8 mouse cellular contexts compared by ENCODE assay signal in the genomic region with DNA sequence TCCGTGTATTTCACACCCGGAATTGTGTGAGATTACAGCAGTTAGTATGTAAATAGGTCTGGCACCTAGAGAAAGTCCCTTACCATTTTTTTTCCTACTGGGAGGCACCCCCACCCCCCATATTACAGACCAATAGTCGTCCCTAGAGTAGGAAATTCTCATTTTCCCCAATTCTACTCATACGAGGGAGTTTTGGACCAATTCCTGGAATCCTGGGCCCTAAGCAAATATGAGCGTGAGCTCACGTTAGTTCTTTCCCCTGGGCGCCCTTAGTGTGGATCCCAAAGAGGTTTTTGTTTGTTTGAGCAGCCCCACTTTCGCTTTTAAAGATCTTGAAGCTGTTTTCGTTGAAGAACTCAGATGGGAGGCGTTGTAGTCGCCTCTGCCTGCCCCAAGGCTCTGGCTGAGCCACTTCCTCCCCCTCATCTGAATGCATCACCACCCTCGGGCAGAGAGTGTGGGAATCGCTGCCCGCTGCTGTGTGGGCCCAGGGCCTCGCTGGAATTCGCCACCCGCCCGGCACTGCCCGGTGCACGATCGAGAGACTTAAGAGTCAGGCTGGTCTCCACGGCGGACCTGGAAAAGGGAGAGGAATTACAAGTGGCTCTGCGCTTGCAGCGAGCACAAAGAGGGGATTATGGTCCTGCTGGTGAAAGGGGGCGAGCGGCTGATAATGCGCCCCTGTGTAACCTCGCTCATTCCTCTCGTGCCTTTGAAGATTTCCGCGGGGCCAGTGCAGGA.
DNase-seq lines count a peak whose midpoint lies in the region; ATAC-seq lines count a peak whose summit lies in the region.

No protein-coding gene starts in this region.

- peak; percentile 97 for ATAC-seq in hindbrain, embryonic 16.5 days

- no peaks in the 10 kb centered on the region for H3K79me2 ChIP-seq in macrophage (ENCODE audit: inconsistent target)

- peak overlapping the region; percentile 69 for H3K9ac ChIP-seq in hindbrain, embryonic 16.5 days (ENCODE audit: low read depth, low read length)

- H3K27me3 ChIP-seq in hindbrain, embryonic 16.5 days (replicated peaks; ENCODE audit: control insufficient read depth, insufficient read depth, low read length), result no peaks in the 10 kb centered on the region

- H3K36me3 ChIP-seq in hindbrain, embryonic 16.5 days (ENCODE audit: control insufficient read depth, insufficient read depth, low read length), result no peaks in the 10 kb centered on the region
- H3K36me3 ChIP-seq in macrophage (ENCODE audit: inconsistent target), result no peaks in the 10 kb centered on the region

- DNase-seq in T-cell, adult 2 months (ENCODE audit: low spot score), result peak; percentile 29
- DNase-seq in cerebellum, adult 9-11 months, result peak; percentile 64
- DNase-seq in frontal cortex, postnatal 25 days (ENCODE audit: low spot score in 2 of 2), result peak; percentile 41 to 50
- DNase-seq in left cerebral cortex, adult 8-10 months (ENCODE audit: low spot score in 2 of 2), result peak; percentile 54 to 61
- peak; percentile 64 to 68 for DNase-seq in right cerebral cortex, adult 2 months (ENCODE audit: low spot score in 2 of 2)
- DNase-seq in yolk sac, embryonic 10.5 days (ENCODE audit: low spot score), result peak; percentile 38

- H3K4me3 ChIP-seq in hindbrain, embryonic 16.5 days (ENCODE audit: low read length), result peak overlapping the region; percentile 43
- H3K4me3 ChIP-seq in macrophage (ENCODE audit: inconsistent target), result peak overlapping the region; percentile 23

- 6% methylated on average over 32 of the region's 32 CpGs for WGBS in hindbrain, embryonic 16.5 days
- WGBS in macrophage (ENCODE audit: missing documents), result 8% methylated on average over 31 of the region's 32 CpGs

- H3K27ac ChIP-seq in hindbrain, embryonic 16.5 days (ENCODE audit: low read depth, low read length), result peak overlapping the region; percentile 81
- no peak overlapping the region for H3K27ac ChIP-seq in macrophage

- H3K9me3 ChIP-seq in hindbrain, embryonic 16.5 days (ENCODE audit: control insufficient read depth, low read length), result no peaks in the 10 kb centered on the region

- peaks cover 4% of the 10 kb centered on the region for H3K4me1 ChIP-seq in hindbrain, embryonic 16.5 days (ENCODE audit: control insufficient read depth, insufficient read depth, low read depth, low read length)

- H3K4me2 ChIP-seq in hindbrain, embryonic 16.5 days (ENCODE audit: low read length), result peak overlapping the region; percentile 68
